Mouse (Mus musculus) heart, adult 8-10 months (tissue): Measurements from ENCODE around the gene Vangl2. TPM values are rescaled to one million over a fixed set of nuclear protein-coding genes. Genes with fewer than 3 reads are reported as not detected.
A peak's percentile ranks its signal among the peaks of the same experiment; 100 is the strongest.

ENCODE experiments used
- DNase-seq: peaks from one replicate; pipeline ENCODE4 v3.0.0; 2022; ENCODE audit warnings: low spot score
- total RNA-seq, 4 experiments: library from RNA; stranded (reverse); gene quantifications; 2 replicates each; pipeline ENCODE4 v1.2.4; 2022

Gene Vangl2
- total RNA-seq, 4 experiments from 2014 or later = 0.86 to 1.7 (median 1.1) TPM

- DNase-seq = no peak
These were observed 59.0 kb downstream of the Vangl2 start for GRCm38 (mm10) chr1:171969221-171969620.

GRCm38 (mm10) chr1:171966054-171966790 lies 62.0 kb downstream of the Vangl2 start:
- no peak for DNase-seq

GRCm38 (mm10) chr1:171963613-171964012 lies 64.6 kb downstream of the Vangl2 start:
- no peak for DNase-seq

GRCm38 (mm10) chr1:171961704-171962103 lies 66.5 kb downstream of the Vangl2 start:
- DNase-seq = no peak

- DNase-seq = no peak
These were observed 67.5 kb downstream of the Vangl2 start for GRCm38 (mm10) chr1:171960726-171961125.

- DNase-seq = peak; percentile 8
These were observed 70.8 kb downstream of the Vangl2 start for GRCm38 (mm10) chr1:171957411-171957810.

- no peak for DNase-seq
These were observed 73.2 kb downstream of the Vangl2 start for GRCm38 (mm10) chr1:171955071-171955470.

Other genes starting within 250 kb of the Vangl2 start
- gene Cd84, start 188.7 kb downstream of the Vangl2 start, total RNA-seq = 1 to 10 TPM; 1.3 to 3.4 (median 2.5) TPM
- gene Gm10521, start 132.8 kb downstream of the Vangl2 start, total RNA-seq = under 1 TPM; 0.11 to 0.25 (median 0.21) TPM
- under 1 TPM in 2 of 4 experiments, not detected in 2; 0.19 to 0.46 TPM for gene Slamf6, start 110.9 kb downstream of the Vangl2 start, total RNA-seq
- gene Nhlh1, start 29.1 kb upstream of the Vangl2 start, total RNA-seq = not detected
- gene Copa, start 54.1 kb upstream of the Vangl2 start, total RNA-seq = 100 to 1,000 TPM; 103 to 115 (median 113) TPM
- gene Ncstn, start 54.4 kb upstream of the Vangl2 start, total RNA-seq = 10 to 100 TPM; 42.1 to 47.9 (median 44.0) TPM
- gene Pex19, start 98.3 kb upstream of the Vangl2 start, total RNA-seq = 100 to 1,000 TPM; 108 to 144 (median 125) TPM
- 100 to 1,000 TPM; 120 to 132 (median 125) TPM for gene Dcaf8, start 119.6 kb upstream of the Vangl2 start, total RNA-seq
- 10 to 100 TPM; 41.7 to 74.1 (median 60.0) TPM for gene Pea15a, start 178.4 kb upstream of the Vangl2 start, total RNA-seq
- 1 to 10 TPM; 2.5 to 6.9 (median 3.7) TPM for gene Casq1, start 191.4 kb upstream of the Vangl2 start, total RNA-seq
- not detected for gene Atp1a4, start 230.0 kb upstream of the Vangl2 start, total RNA-seq
- 10 to 100 TPM in 3 of 4 experiments, 1 to 10 TPM in 1; 9.8 to 12.2 (median 11.5) TPM for gene Igsf8, start 233.2 kb upstream of the Vangl2 start, total RNA-seq